Mouse (Mus musculus): Measurements from ENCODE around the gene Kera. TPM values are rescaled to one million over a fixed set of nuclear protein-coding genes. Genes with fewer than 3 reads are reported as not detected.

Kera gene
- 0.08 and 1.7 TPM in 2 replicates for polyA plus RNA-seq (2012; rRNA removed)

GRCm38 (mm10) chr10:97606579-97606978 is at the start of gene Kera:
Kera (plus strand) TSS chr10:97606879.

GRCm38 (mm10) chr10:97564957-97565856 is 41.5 kb upstream of the Kera start, which contains the start of gene Lum:
Lum (plus strand) TSS chr10:97565128.

GRCm38 (mm10) chr10:97643768-97644167 is 37.1 kb downstream of the Kera start, which contains the start of gene Epyc:
Epyc (plus strand) TSS chr10:97644068.

Other genes with a start within 250 kb of the Kera start
- 19.9 and 36.8 TPM in 2 replicates for gene Dcn, start 127.3 kb upstream of the Kera start, polyA plus RNA-seq (2012; rRNA removed)
- 56.9 and 91.6 TPM in 2 replicates for gene Lum, start 41.8 kb upstream of the Kera start, polyA plus RNA-seq (2012; rRNA removed)
- gene Epyc, start 37.2 kb downstream of the Kera start, polyA plus RNA-seq (2012; rRNA removed), result 2.0 and 3.0 TPM in 2 replicates
- not detected in 2 replicates for gene Ccer1, start 86.2 kb downstream of the Kera start, polyA plus RNA-seq (2012; rRNA removed)
- not detected in 2 replicates for gene C030005K15Rik, start 119.9 kb downstream of the Kera start, polyA plus RNA-seq (2012; rRNA removed)